Mouse (Mus musculus) CH12.LX (cell line): ENCODE results near the gene Wdr61. TPM values are rescaled to one million over a fixed set of nuclear protein-coding genes. Genes with fewer than 3 reads are reported as not detected.

Source experiments
- DNase-seq: peaks from one replicate; pipeline ENCODE4 v3.0.0-alpha.2; 2013; ENCODE audit errors: extremely low read depth
- H3K27ac ChIP-seq: 2 replicates; pipeline ENCODE4 v1.5.1; 2012; ENCODE audit warnings: low read depth, mild to moderate bottlenecking, control low read depth, moderate library complexity; ENCODE audit not compliant: insufficient read depth
- H3K27me3 ChIP-seq: replicated peaks from 2 replicates; pipeline ENCODE3; 2012; ENCODE audit warnings: inconsistent platforms
- H3K36me3 ChIP-seq, 2 experiments: replicated peaks in 1 of 2; 2 replicates each; pipeline versions ENCODE3 to v1.6.1; 2012; ENCODE audit warnings: inconsistent platforms in 1 of 2, low read length in 1 of 2, mild to moderate bottlenecking in 1 of 2, mixed read lengths in 1 of 2, moderate library complexity in 1 of 2; ENCODE audit not compliant: control insufficient read depth in 1 of 2, insufficient read depth in 1 of 2
- H3K4me1 ChIP-seq, 2 experiments: 2 replicates each; pipeline ENCODE4 v1.6.1; 2012; ENCODE audit warnings: inconsistent platforms in 1 of 2, moderate library complexity in 1 of 2; ENCODE audit not compliant: insufficient read depth in 2 of 2, control insufficient read depth in 1 of 2
- H3K4me2 ChIP-seq: 2 replicates; pipeline ENCODE4 v1.6.1; 2012; ENCODE audit warnings: low read depth, mild to moderate bottlenecking, control low read depth; ENCODE audit not compliant: poor library complexity, insufficient read depth, severe bottlenecking
- H3K4me3 ChIP-seq, 3 experiments: fragments of 150-350 bp in 1 of 3; sonication (generic) in 1 of 3; replicated peaks in 1 of 3; 2 replicates each; pipeline versions ENCODE3 to v1.5.1; 2011 to 2012; ENCODE audit warnings: low read depth in 2 of 3, low read length in 2 of 3, mild to moderate bottlenecking in 2 of 3, moderate library complexity in 2 of 3, control low read depth in 1 of 3, improper control_type of control experiment in 1 of 3, inconsistent platforms in 1 of 3, mixed read lengths in 1 of 3; ENCODE audit not compliant: poor library complexity in 1 of 3
- H3K79me2 ChIP-seq: replicated peaks from 2 replicates; pipeline ENCODE4 v1.6.1; 2012; ENCODE audit warnings: mild to moderate bottlenecking, moderate library complexity; ENCODE audit not compliant: control insufficient read depth, poor library complexity, insufficient read depth, severe bottlenecking; ENCODE audit errors: extremely low read depth
- H3K9ac ChIP-seq: 2 replicates; pipeline ENCODE4 v1.6.1; 2012; ENCODE audit warnings: low read depth, mild to moderate bottlenecking, control low read depth, moderate library complexity; ENCODE audit not compliant: insufficient read depth
- H3K9me3 ChIP-seq: replicated peaks from 2 replicates; pipeline ENCODE3; 2012; ENCODE audit warnings: low read length, inconsistent platforms, mixed read lengths
- CHD1 ChIP-seq: IDR thresholded peaks from 2 replicates; pipeline ENCODE4 v1.6.1; 2012; ENCODE audit warnings: low read depth, low read length, improper control_type of control experiment, inconsistent platforms
- HCFC1 ChIP-seq: IDR thresholded peaks from 2 replicates; pipeline ENCODE4 v1.6.1; 2012; ENCODE audit warnings: low read depth, mild to moderate bottlenecking, inconsistent platforms, low read length, improper control_type of control experiment
- IRF4 ChIP-seq: IDR thresholded peaks from 2 replicates; pipeline ENCODE4 v1.6.1; 2014; ENCODE audit warnings: low read depth, mild to moderate bottlenecking, inconsistent platforms, low read length, improper control_type of control experiment
- MAZ ChIP-seq: IDR thresholded peaks from 2 replicates; pipeline ENCODE4 v1.6.1; 2012; ENCODE audit warnings: low read depth, mild to moderate bottlenecking, inconsistent platforms, low read length, improper control_type of control experiment, moderate library complexity
- MEF2A ChIP-seq: IDR thresholded peaks from 2 replicates; pipeline ENCODE4 v1.6.1; 2014; ENCODE audit warnings: low read depth, mild to moderate bottlenecking, inconsistent platforms, low read length, improper control_type of control experiment, borderline replicate concordance
- MYC ChIP-seq: IDR thresholded peaks from 2 replicates; pipeline ENCODE4 v1.6.1; 2011; ENCODE audit warnings: low read depth, mild to moderate bottlenecking, improper control_type of control experiment, low read length
- RCOR1 ChIP-seq: conservative IDR thresholded peaks from 2 replicates; pipeline ENCODE4 v1.6.1; 2012; ENCODE audit warnings: low read depth, mild to moderate bottlenecking, inconsistent platforms, low read length, improper control_type of control experiment
- UBTF ChIP-seq: IDR thresholded peaks from 2 replicates; pipeline ENCODE4 v1.6.1; 2012; ENCODE audit warnings: low read depth, mild to moderate bottlenecking, inconsistent platforms, low read length, improper control_type of control experiment, moderate library complexity
- USF1 ChIP-seq: IDR thresholded peaks from 2 replicates; pipeline ENCODE4 v1.6.1; 2014; ENCODE audit warnings: low read depth, mild to moderate bottlenecking, inconsistent platforms, low read length, improper control_type of control experiment
- ZC3H11A ChIP-seq: IDR thresholded peaks from 2 replicates; pipeline ENCODE4 v1.6.1; 2012; ENCODE audit warnings: low read depth, mild to moderate bottlenecking, inconsistent platforms, low read length, improper control_type of control experiment
- ZKSCAN1 ChIP-seq: IDR thresholded peaks from 2 replicates; pipeline ENCODE4 v1.6.1; 2012; ENCODE audit warnings: low read depth, inconsistent platforms, low read length, improper control_type of control experiment, borderline replicate concordance
- dilution Hi-C: fragments of 300-500 bp; cut with MboI; formaldehyde crosslinking; loops from 2 replicates; pipeline ENCODE4 v1.14.3; 2020; ENCODE audit warnings: low sequenced_read_pairs; ENCODE audit not compliant: extremely low pct_unique_long_range_greater_than_20kb, extremely low pct_ligation_motif_present
- in situ Hi-C: fragments of 300-500 bp; cut with MboI; formaldehyde crosslinking; loops from 3 replicates; pipeline ENCODE4 v1.14.3; 2019; ENCODE audit warnings: low sequenced_read_pairs, low pct_ligation_motif_present, low pct_unique_long_range_greater_than_20kb, mixed read lengths
- polyA plus RNA-seq: library from polyadenylated mRNA; unstranded; fragments of >175 nt; gene quantifications from 2 replicates; pipeline ENCODE4 v1.2.1, GENCODE M21; 2012; ENCODE audit warnings: low read depth; ENCODE audit not compliant: insufficient read length
- total RNA-seq, 2 experiments: library from RNA; depleted of rRNA; stranded (reverse); fragments of 300-350 nt in 1 of 2; fragments of >200 nt in 1 of 2; gene quantifications; 2 replicates each; pipeline ENCODE4 v1.2.3; 2012 to 2014

Gene Wdr61
- total and polyA plus RNA-seq, 3 experiments: 118 to 245 (median 157) TPM

- Histone ChIP-seq H3K9me3 (no peaks in the 10 kb centered on the region), H3K4me1 (peaks cover 0 to 11% of the 10 kb centered on the region in 2 experiments; a peak in 2 of 4 replicates), H3K27ac (no peak overlapping the region), H3K79me2 (no peaks in the 10 kb centered on the region), H3K27me3 (peaks cover 6% of the 10 kb centered on the region), H3K4me2 (no peak overlapping the region), H3K36me3 (no peaks in the 10 kb centered on the region), H3K4me3 (no peak overlapping the region), H3K9ac (no peak overlapping the region)
- dilution Hi-C loops (no loop called here), in situ Hi-C loops (no loop called here)
- no peak for DNase-seq
- TF ChIP-seq MAZ: no peak
- no peak for TF ChIP-seq CHD1
- no peak for TF ChIP-seq RCOR1
- TF ChIP-seq HCFC1: no peak
- TF ChIP-seq ZC3H11A: no peak
These were observed 49.7 kb upstream of the Wdr61 start for GRCm38 (mm10) chr9:54784003-54784402.

DNA sequence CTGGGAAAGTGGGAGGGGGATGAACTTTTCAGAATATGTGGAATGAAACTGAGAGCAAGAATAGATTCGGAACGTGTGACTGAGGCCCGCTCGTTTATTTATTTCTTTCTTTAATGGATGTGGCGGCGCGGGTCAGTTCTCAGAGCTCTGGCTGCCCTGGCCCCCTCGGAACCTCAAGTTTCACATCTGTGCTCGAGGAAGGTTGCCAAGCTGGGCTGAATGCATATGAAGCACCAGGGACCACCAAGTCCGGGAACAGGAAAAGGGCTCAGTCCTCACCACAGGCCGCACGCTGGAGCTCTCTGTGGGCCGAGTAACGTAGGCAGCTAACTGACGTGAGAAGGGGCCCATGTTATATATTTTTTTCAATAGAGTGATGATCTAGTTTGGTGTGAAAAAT is 48.2 kb upstream of the Wdr61 start:
- TF ChIP-seq MYC (no peak), IRF4 (no peak)
- Histone ChIP-seq H3K27ac (no peak overlapping the region), H3K9ac (no peak overlapping the region), H3K36me3 (no peaks in the 10 kb centered on the region), H3K4me1 (peaks cover 0 to 11% of the 10 kb centered on the region in 2 experiments; a peak in 2 of 4 replicates), H3K4me2 (no peak overlapping the region), H3K4me3 (no peak overlapping the region), H3K27me3 (peaks cover 4% of the 10 kb centered on the region), H3K79me2 (no peaks in the 10 kb centered on the region), H3K9me3 (no peaks in the 10 kb centered on the region)
- DNase-seq: no peak
- in situ Hi-C loops (no loop called here), dilution Hi-C loops (no loop called here)

GRCm38 (mm10) chr9:54779280-54779679 is 45.0 kb upstream of the Wdr61 start:
- dilution Hi-C loops: no loop called here
- TF ChIP-seq HCFC1: no peak
- no peak for TF ChIP-seq ZKSCAN1
- no peak for TF ChIP-seq UBTF
- no peak for TF ChIP-seq MEF2A
- TF ChIP-seq USF1: no peak
- DNase-seq: no peak

More at GRCm38 (mm10) chr9:54779280-54779679, 45.0 kb upstream of the Wdr61 start:
- Histone ChIP-seq H3K36me3 (no peaks in the 10 kb centered on the region), H3K9ac (no peak overlapping the region), H3K4me2 (no peak overlapping the region), H3K27me3 (peaks cover 2% of the 10 kb centered on the region), H3K4me1 (no peaks in the 10 kb centered on the region), H3K9me3 (no peaks in the 10 kb centered on the region), H3K79me2 (no peaks in the 10 kb centered on the region), H3K4me3 (no peak overlapping the region), H3K27ac (no peak overlapping the region)
- in situ Hi-C loops: no loop called here
